Comparison of ENCODE assay signal across 36 mouse cellular contexts in the genomic region with DNA sequence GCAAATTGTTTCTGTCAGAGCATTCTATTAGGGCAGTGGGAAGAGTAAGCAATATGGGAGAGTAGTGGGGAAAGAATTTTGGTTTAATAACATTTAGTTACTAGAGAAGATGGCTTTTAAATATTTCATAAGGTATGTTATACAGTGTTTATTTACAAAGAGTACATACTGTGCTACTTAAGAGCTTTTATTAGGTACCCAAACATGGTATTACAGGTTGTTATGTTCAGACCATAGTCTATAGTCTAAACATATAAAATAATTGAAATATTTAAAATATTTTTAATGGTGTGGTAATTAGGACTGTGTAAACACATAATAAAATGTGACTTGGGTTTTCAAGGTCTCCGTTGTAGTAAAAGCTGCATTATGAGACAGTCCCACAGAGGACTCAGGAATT. TPM values are rescaled to one million over a fixed set of nuclear protein-coding genes. Genes with fewer than 3 reads are reported as not detected.
"Had no signal": no experiment of that assay in that cellular context is flagged by ENCODE, and none has a peak within 500 bp of the region (broad histone marks: within the 10 kb centered on the region; RNA-seq: fewer than 3 reads in every experiment).

No protein-coding gene starts in this region.

- ATAC-seq: liver, embryonic 12.5 days; liver, postnatal 0 days; lung, postnatal 0 days; midbrain, embryonic 16.5 days had no signal

- H3K4me1 ChIP-seq: liver, embryonic 12.5 days; liver, embryonic 13.5 days; liver, embryonic 15.5 days; lung, embryonic 15.5 days; megakaryocyte, embryonic 14.5 days; midbrain, embryonic 10.5 days; midbrain, embryonic 12.5 days; midbrain, embryonic 13.5 days; midbrain, embryonic 15.5 days; neural tube, embryonic 12.5 days had no signal

- H3K9me3 ChIP-seq: liver, embryonic 12.5 days; liver, embryonic 13.5 days; liver, embryonic 15.5 days; lung, embryonic 15.5 days; megakaryocyte, embryonic 14.5 days; midbrain, embryonic 10.5 days; midbrain, embryonic 12.5 days; midbrain, embryonic 13.5 days; midbrain, embryonic 15.5 days; neural tube, embryonic 12.5 days had no signal

- H3K4me3 ChIP-seq: left cerebral cortex, adult 2 months; liver, embryonic 12.5 days; liver, embryonic 13.5 days; liver, embryonic 15.5 days; lung, embryonic 15.5 days; megakaryocyte, embryonic 14.5 days; midbrain, embryonic 10.5 days; midbrain, embryonic 12.5 days; midbrain, embryonic 13.5 days; midbrain, embryonic 15.5 days; myocyte; neural tube, embryonic 12.5 days had no signal

- H3K36me3 ChIP-seq: liver, embryonic 12.5 days; liver, embryonic 13.5 days; liver, embryonic 15.5 days; lung, embryonic 15.5 days; midbrain, embryonic 10.5 days; midbrain, embryonic 12.5 days; midbrain, embryonic 13.5 days; midbrain, embryonic 15.5 days; neural tube, embryonic 12.5 days had no signal

- DNase-seq: layer of hippocampus, postnatal 36 days; liver, embryonic 13.5 days; liver, postnatal 0 days; lung, adult 18-20 months; lung, adult 2 months; lung, embryonic 14.5 days; lung, postnatal 10 days; lung, postnatal 14 days; lung, postnatal 36 days; lung, postnatal 4 days had no signal

- H3K27me3 ChIP-seq: liver, embryonic 12.5 days; liver, embryonic 13.5 days; liver, embryonic 15.5 days; lung, embryonic 15.5 days; midbrain, embryonic 12.5 days; midbrain, embryonic 13.5 days; midbrain, embryonic 15.5 days; neural tube, embryonic 12.5 days had no signal

- H3K27ac ChIP-seq: left cerebral cortex, adult 2 months; liver, embryonic 12.5 days; liver, embryonic 13.5 days; liver, embryonic 14.5 days; liver, embryonic 15.5 days; lung, embryonic 15.5 days; macrophage; midbrain, embryonic 10.5 days; midbrain, embryonic 12.5 days; midbrain, embryonic 13.5 days; midbrain, embryonic 15.5 days; neural tube, embryonic 12.5 days had no signal

- H3K4me2 ChIP-seq: liver, embryonic 11.5 days; liver, embryonic 12.5 days; liver, embryonic 13.5 days; liver, embryonic 15.5 days; lung, embryonic 14.5 days; lung, embryonic 15.5 days; midbrain, embryonic 11.5 days; midbrain, embryonic 12.5 days; midbrain, embryonic 13.5 days; midbrain, embryonic 15.5 days; neural tube, embryonic 12.5 days had no signal

- H3K9ac ChIP-seq: liver, embryonic 12.5 days; liver, embryonic 13.5 days; liver, embryonic 14.5 days; liver, embryonic 15.5 days; liver, postnatal 0 days; lung, embryonic 14.5 days; lung, embryonic 15.5 days; midbrain, embryonic 12.5 days; midbrain, embryonic 13.5 days; midbrain, embryonic 15.5 days; neural tube, embryonic 12.5 days had no signal

RNA-seq across cellular contexts. Expression of a gene that starts 32.4 kb away (rescaled TPM):
- total RNA-seq: liver, adult 2 months; megakaryocyte progenitor cell, adult 5-6 weeks; megakaryocyte, adult 5-6 weeks; megakaryocyte-erythroid progenitor cell, adult 5-6 weeks; monocyte, adult 5-6 weeks had no signal
- polyA plus RNA-seq: liver, adult 2 months; liver, embryonic 12.5 days; liver, embryonic 13.5 days; liver, embryonic 14.5 days; liver, embryonic 15.5 days; liver, postnatal 0 days; lung, adult 2 months; lung, postnatal 0 days; macrophage; myocyte had no signal

RNA-seq across cellular contexts. Expression of a gene that starts 51.2 kb away (rescaled TPM):
- total RNA-seq: liver, adult 2 months; megakaryocyte progenitor cell, adult 5-6 weeks; megakaryocyte, adult 5-6 weeks; megakaryocyte-erythroid progenitor cell, adult 5-6 weeks; monocyte, adult 5-6 weeks had no signal
- polyA plus RNA-seq: liver, adult 2 months; liver, embryonic 11.5 days; liver, embryonic 12.5 days; liver, embryonic 13.5 days; liver, embryonic 14.5 days; liver, embryonic 15.5 days; liver, embryonic 16.5 days; liver, postnatal 0 days; lung, adult 2 months; lung, embryonic 14.5 days; lung, embryonic 15.5 days; lung, embryonic 16.5 days; lung, postnatal 0 days; macrophage; midbrain, embryonic 14.5 days; myocyte; neural tube, embryonic 11.5 days; neural tube, embryonic 12.5 days had no signal
